Mouse (Mus musculus): Measurements from ENCODE around the gene Sept11. TPM values are rescaled to one million over a fixed set of nuclear protein-coding genes. Genes with fewer than 3 reads are reported as not detected.

Gene Sept11
- total RNA-seq (2014; rRNA removed; ENCODE audit: low replicate concordance) (38.2 and 52.2 TPM in 2 replicates), polyA plus RNA-seq (2015; fragmentation: Nextera tagmentation; extraction: Ambion mirVana) (47.6 and 49.5 TPM in 2 replicates)

DNA sequence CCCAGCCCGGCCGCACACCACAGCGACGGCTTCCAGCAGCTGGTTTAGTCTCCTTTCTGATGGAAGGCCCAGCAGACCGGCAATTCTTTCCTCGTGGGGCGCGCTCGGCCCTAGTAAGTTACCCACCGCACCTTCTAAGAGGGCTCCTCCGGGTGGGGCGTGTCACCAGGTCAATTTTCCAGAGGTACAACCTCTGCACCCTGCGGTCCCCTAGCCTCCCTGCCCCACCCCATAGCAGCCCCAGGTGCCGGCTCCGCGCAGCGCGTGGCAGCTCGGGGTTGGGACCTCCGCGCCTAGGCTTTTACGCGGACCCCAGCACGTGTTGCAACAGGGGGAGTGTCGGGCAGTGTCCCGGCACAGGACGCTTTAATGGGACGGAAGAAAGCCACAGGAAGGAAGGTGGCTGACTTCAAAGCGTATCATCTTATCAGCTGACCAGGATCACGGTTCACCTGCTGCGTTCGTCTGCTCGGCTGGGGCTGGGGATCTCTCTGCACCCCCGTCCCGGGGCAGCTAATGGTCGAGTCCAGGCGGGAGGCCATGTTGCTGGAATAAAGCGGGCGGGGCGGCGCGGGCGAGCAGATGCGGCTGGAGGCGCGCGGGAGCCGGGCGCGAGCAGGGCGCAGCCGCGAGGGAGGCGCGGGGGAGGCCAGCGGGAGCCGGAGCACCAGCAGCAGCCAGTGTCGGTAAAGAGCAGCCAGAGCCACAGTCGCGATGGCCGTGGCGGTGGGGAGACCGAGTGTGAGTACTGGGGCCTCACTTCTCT lies at the start of gene Sept11:
Gene Sept11, plus strand, starts transcription at position 581 of the 766 bp plus-strand sequence.
- WGBS: under 1% methylated on average over 62 of the region's 63 CpGs
- TF ChIP-seq CTCF (IDR thresholded peaks at IDR 0.05; ENCODE audit: low read depth) (no peak), EP300 (IDR thresholded peaks at IDR 0.05; ENCODE audit: low read depth) (peak; percentile 51; the same call in 1 of the 2 replicates)
- DNase-seq (ENCODE audit: low spot score) (peak; percentile 89), ATAC-seq (ENCODE audit: insufficient read depth, low read depth) (peak; percentile 88)
- H3K4me3 ChIP-seq (ENCODE audit: low read depth, low read length): peak within 1 kb of the TSS; percentile 77
- H3K9ac ChIP-seq (replicated peaks; ENCODE audit: low read depth, low read length): peak within 1 kb of the TSS; percentile 70
- H3K27ac ChIP-seq (ENCODE audit: low read depth): peak within 1 kb of the TSS; percentile 83
- peak within 1 kb of the TSS; percentile 86 for H3K4me2 ChIP-seq (ENCODE audit: low read depth, low read length)
- no peaks in the 10 kb centered on the region for H3K9me3 ChIP-seq (replicated peaks; ENCODE audit: control insufficient read depth, low read length)
- H3K27me3 ChIP-seq (ENCODE audit: control insufficient read depth, insufficient read depth, low read length): no peaks in the 10 kb centered on the region
- peaks cover 19% of the 10 kb centered on the region for H3K4me1 ChIP-seq (ENCODE audit: control insufficient read depth, insufficient read depth)
- H3K36me3 ChIP-seq (replicated peaks; ENCODE audit: control insufficient read depth, insufficient read depth, low read length): no peaks in the 10 kb centered on the region

DNA sequence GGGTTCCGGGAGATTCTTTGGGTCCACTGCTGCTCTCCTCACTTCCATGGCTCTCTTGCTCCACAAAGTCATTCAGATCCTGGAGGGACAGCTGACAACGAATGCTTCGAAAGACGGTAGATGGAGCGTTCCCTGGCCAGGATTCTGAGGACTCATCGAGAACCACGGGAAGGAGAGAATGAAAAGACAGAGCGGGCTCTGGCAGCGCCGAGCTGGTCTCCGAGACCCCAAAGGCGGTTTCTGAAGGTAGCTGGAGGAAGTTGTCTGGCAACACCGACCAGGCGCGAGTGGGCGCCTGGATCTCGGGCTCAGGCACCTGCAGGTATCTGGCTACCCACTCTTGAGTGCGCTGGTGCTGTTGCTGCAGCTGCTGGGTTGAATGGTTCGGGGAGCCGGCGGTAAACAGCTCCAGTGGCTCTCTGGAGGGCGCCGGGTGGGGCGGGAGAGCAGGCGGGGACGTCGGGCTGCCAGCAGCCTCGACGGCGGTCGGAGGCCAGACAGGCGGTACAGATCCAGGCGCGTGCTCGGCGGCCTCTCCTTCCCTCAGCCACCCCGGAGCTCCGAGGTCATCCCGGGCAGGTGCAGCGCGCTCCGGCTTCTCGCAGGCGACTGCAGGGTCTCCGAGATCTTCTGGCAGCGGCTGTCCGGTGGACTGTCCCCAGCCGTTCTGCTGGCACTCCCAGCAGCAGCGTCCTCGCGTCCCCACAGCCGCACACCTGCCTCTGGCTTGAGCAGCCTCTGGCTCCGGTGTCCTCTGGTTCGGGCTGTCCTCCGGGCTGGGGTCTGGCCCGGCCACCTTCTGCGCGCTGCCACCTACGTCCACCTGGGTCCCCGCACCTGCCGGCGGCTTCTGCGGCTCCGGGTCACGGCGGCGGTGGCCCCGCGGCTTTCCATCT lies 49.3 kb upstream of the Sept11 start:
- Histone ChIP-seq H3K27ac (ENCODE audit: low read depth) (no peak overlapping the region), H3K4me1 (ENCODE audit: control insufficient read depth, insufficient read depth) (peaks cover 16% of the 10 kb centered on the region), H3K9me3 (replicated peaks; ENCODE audit: control insufficient read depth, low read length) (no peaks in the 10 kb centered on the region), H3K27me3 (ENCODE audit: control insufficient read depth, insufficient read depth, low read length) (peaks cover 65% of the 10 kb centered on the region), H3K4me2 (ENCODE audit: low read depth, low read length) (peak overlapping the region; percentile 92), H3K36me3 (replicated peaks; ENCODE audit: control insufficient read depth, insufficient read depth, low read length) (no peaks in the 10 kb centered on the region), H3K4me3 (ENCODE audit: low read depth, low read length) (peak overlapping the region; percentile 57), H3K9ac (replicated peaks; ENCODE audit: low read depth, low read length) (no peak overlapping the region)
- no peak for ATAC-seq (ENCODE audit: insufficient read depth, low read depth)
- TF ChIP-seq CTCF (IDR thresholded peaks at IDR 0.05; ENCODE audit: low read depth): no peak
- no peak for TF ChIP-seq EP300 (IDR thresholded peaks at IDR 0.05; ENCODE audit: low read depth)
- 5% methylated on average over 69 of the region's 69 CpGs for WGBS
- DNase-seq (ENCODE audit: low spot score): no peak

DNA sequence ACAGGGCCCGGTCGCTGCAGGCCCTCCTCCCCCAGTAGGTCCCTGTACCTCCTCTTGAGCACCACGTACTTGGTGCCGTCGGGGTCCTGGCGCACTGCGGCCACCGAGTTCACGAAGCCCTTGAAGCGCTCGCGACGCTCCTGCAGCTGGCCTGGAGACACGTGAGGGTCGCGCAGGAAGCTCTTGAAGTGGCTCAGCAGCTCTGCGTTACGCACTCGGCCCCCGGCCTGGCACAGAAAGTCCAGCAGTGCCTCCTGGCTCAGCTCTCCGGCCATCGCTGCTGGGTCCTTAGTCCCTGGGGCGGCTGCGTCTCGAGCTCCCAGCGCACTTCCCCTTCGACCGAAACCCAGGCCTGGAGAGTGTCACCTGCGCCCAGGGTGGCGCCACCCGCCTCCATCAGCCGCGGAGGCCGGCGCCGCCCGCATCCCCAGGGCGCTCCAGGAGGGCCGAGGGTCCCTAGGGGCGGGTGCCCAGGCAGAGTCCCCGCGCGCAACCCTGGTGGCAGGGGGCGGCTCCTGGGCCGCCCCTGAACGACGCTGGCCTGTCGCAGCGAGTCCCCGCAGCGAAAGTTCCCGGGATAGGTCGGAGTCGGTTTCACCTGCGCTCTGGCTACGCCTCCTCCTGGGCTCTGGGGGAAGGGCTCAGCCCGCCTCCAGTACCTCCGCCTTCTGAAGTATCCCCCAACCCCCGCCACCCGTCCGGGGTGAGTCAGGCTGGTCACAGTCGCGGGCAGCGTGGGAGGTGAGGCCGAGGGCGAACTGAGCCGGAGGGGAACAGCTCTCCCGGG lies 48.5 kb upstream of the Sept11 start, which contains the start of gene Sowahb:
Gene Sowahb, minus strand, starts transcription at position 439 of the 787 bp plus-strand sequence.
- under 1% methylated on average over 65 of the region's 68 CpGs for WGBS
- TF ChIP-seq EP300 (IDR thresholded peaks at IDR 0.05; ENCODE audit: low read depth) (no peak), CTCF (IDR thresholded peaks at IDR 0.05; ENCODE audit: low read depth) (no peak)
- peak within 1 kb of the TSS; percentile 92 for H3K4me2 ChIP-seq (ENCODE audit: low read depth, low read length)
- ATAC-seq (ENCODE audit: insufficient read depth, low read depth) (peak; percentile 56), DNase-seq (ENCODE audit: low spot score) (no peak)
- H3K4me3 ChIP-seq (ENCODE audit: low read depth, low read length): peak within 1 kb of the TSS; percentile 57
- H3K9ac ChIP-seq (replicated peaks; ENCODE audit: low read depth, low read length): peak within 1 kb of the TSS; percentile 22; the same call in 1 of the 2 replicates
- peaks cover 16% of the 10 kb centered on the region for H3K4me1 ChIP-seq (ENCODE audit: control insufficient read depth, insufficient read depth)
- peaks cover 65% of the 10 kb centered on the region for H3K27me3 ChIP-seq (ENCODE audit: control insufficient read depth, insufficient read depth, low read length)
- H3K27ac ChIP-seq (ENCODE audit: low read depth): no peak within 1 kb of the TSS
- no peaks in the 10 kb centered on the region for H3K9me3 ChIP-seq (replicated peaks; ENCODE audit: control insufficient read depth, low read length)
- H3K36me3 ChIP-seq (replicated peaks; ENCODE audit: control insufficient read depth, insufficient read depth, low read length): no peaks in the 10 kb centered on the region

DNA sequence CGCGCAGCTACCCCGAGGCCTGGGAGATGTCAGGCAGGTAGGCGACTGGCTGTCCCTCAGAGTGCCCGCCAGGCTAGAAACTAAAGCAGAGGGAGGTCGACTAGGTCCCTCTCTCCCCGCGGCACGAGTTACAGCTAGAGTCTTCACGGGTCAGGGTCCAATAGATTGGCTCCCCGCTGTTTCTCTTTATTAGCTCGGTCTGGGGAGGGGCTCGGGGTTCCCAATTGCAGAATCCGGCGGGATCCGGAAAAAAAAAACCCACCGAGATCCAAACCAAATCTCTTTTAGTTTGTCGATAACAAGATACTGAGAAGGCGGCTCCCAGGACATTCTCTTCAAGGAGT lies 47.9 kb upstream of the Sept11 start:
- DNase-seq (ENCODE audit: low spot score): no peak
- WGBS: 4% methylated on average over 18 of the region's 19 CpGs
- Histone ChIP-seq H3K4me2 (ENCODE audit: low read depth, low read length) (peak overlapping the region; percentile 92), H3K36me3 (replicated peaks; ENCODE audit: control insufficient read depth, insufficient read depth, low read length) (no peaks in the 10 kb centered on the region), H3K9me3 (replicated peaks; ENCODE audit: control insufficient read depth, low read length) (no peaks in the 10 kb centered on the region), H3K27me3 (ENCODE audit: control insufficient read depth, insufficient read depth, low read length) (peaks cover 65% of the 10 kb centered on the region), H3K27ac (ENCODE audit: low read depth) (no peak overlapping the region), H3K4me1 (ENCODE audit: control insufficient read depth, insufficient read depth) (peaks cover 16% of the 10 kb centered on the region), H3K9ac (replicated peaks; ENCODE audit: low read depth, low read length) (no peak overlapping the region; the same call in 1 of the 2 replicates), H3K4me3 (ENCODE audit: low read depth, low read length) (peak overlapping the region; percentile 57)
- TF ChIP-seq EP300 (IDR thresholded peaks at IDR 0.05; ENCODE audit: low read depth) (no peak), CTCF (IDR thresholded peaks at IDR 0.05; ENCODE audit: low read depth) (no peak)
- no peak for ATAC-seq (ENCODE audit: insufficient read depth, low read depth)
